In genomic region chr11:89551441-89551840, GRCm38 (mm10) we compare ENCODE assay signal across 16 mouse cellular contexts.
"Had no signal": no experiment of that assay in that cellular context is flagged by ENCODE, and none has a peak within 500 bp of the region (broad histone marks: within the 10 kb centered on the region; RNA-seq: fewer than 3 reads in every experiment).

No protein-coding gene starts in this region.

- H3K4me3 ChIP-seq: lung, embryonic 15.5 days; megakaryocyte, embryonic 14.5 days; midbrain, embryonic 13.5 days; midbrain, embryonic 15.5 days; neural tube, embryonic 12.5 days; stomach, embryonic 15.5 days had no signal

- H3K4me1 ChIP-seq: lung, embryonic 15.5 days; midbrain, embryonic 13.5 days; midbrain, embryonic 15.5 days; neural tube, embryonic 12.5 days; stomach, embryonic 15.5 days had no signal

- DNase-seq: liver, postnatal 0 days; lung, adult 2 months; lung, postnatal 14 days; lung, postnatal 36 days; right cerebral cortex, postnatal 14 days; thymus, adult 2 months; thymus, postnatal 25 days; thymus, postnatal 4 days had no signal

- H3K36me3 ChIP-seq: lung, embryonic 15.5 days; midbrain, embryonic 13.5 days; midbrain, embryonic 15.5 days; neural tube, embryonic 12.5 days; stomach, embryonic 15.5 days had no signal

- H3K27me3 ChIP-seq: lung, embryonic 15.5 days; megakaryocyte, embryonic 14.5 days; midbrain, embryonic 13.5 days; midbrain, embryonic 15.5 days; neural tube, embryonic 12.5 days; stomach, embryonic 15.5 days had no signal

- H3K9me3 ChIP-seq: lung, embryonic 15.5 days; megakaryocyte, embryonic 14.5 days; midbrain, embryonic 13.5 days; midbrain, embryonic 15.5 days; neural tube, embryonic 12.5 days; stomach, embryonic 15.5 days had no signal

- H3K27ac ChIP-seq: lung, embryonic 15.5 days; macrophage; midbrain, embryonic 13.5 days; midbrain, embryonic 15.5 days; neural tube, embryonic 12.5 days; stomach, embryonic 15.5 days; stomach, postnatal 0 days had no signal
